Mouse (Mus musculus): ENCODE measurements around the gene Slc12a5.

DNA sequence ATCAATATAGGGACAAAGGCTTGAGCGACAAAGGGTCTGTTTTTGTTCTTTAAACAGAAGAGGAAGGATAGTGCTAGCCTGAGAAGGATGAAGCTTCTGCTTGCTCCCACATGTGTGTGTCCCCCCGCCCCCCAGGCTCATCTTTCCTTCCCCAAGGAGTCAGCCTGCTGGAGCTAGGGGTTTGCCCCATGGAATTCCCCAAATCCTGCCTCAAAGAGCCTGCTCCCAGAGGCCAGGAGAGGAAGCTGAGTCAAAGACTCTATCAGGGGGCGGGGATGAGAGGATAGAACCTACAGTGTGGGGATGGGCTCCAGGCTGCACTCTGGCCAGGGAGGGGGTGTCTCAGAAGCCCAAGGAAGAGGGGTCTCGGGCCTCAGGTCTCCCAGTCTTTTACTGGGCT lies 13.1 kb upstream of the Slc12a5 start:
- TF ChIP-seq CTCF (IDR thresholded peaks at IDR 0.05) (no peak), EP300 (IDR thresholded peaks at IDR 0.05) (no peak)
